Mouse (Mus musculus) stomach, embryonic 16.5 days (tissue): ENCODE measurements around the gene Ddx41. TPM values are rescaled to one million over a fixed set of nuclear protein-coding genes. Genes with fewer than 3 reads are reported as not detected.
A peak's percentile ranks its signal among the peaks of the same experiment; 100 is the strongest.

Experiments
- ATAC-seq: fragments of 200-750 bp; cut with Nextera tagmentation; 2 replicates; pipeline ENCODE4 v1.8.0; 2017; ENCODE audit warnings: moderate number of reproducible peaks, moderate TSS enrichment; ENCODE audit not compliant: insufficient read depth, low FRiP score
- H3K27ac ChIP-seq: fragments of 300-500 bp; sonication (generic); 2 replicates; pipeline ENCODE4 v1.5.1; 2014; ENCODE audit warnings: low read length
- H3K27me3 ChIP-seq: fragments of 300-500 bp; sonication (generic); 2 replicates; pipeline ENCODE4 v1.6.1; 2014; ENCODE audit warnings: low read length, control low read depth, mixed read lengths; ENCODE audit not compliant: control insufficient read depth, insufficient read depth
- H3K36me3 ChIP-seq: fragments of 300-500 bp; sonication (generic); 2 replicates; pipeline ENCODE4 v1.6.1; 2014; ENCODE audit warnings: low read length; ENCODE audit not compliant: control insufficient read depth, insufficient read depth
- H3K4me1 ChIP-seq: fragments of 300-500 bp; sonication (generic); 2 replicates; pipeline ENCODE4 v1.6.1; 2014; ENCODE audit warnings: low read length, control low read depth, mixed read lengths; ENCODE audit not compliant: control insufficient read depth, insufficient read depth
- H3K4me2 ChIP-seq: fragments of 300-500 bp; sonication (generic); 2 replicates; pipeline ENCODE4 v1.6.1; 2014; ENCODE audit warnings: low read depth, low read length, mixed read lengths
- H3K4me3 ChIP-seq: fragments of 300-500 bp; sonication (generic); replicated peaks from 2 replicates; pipeline ENCODE4 v1.5.1; 2014; ENCODE audit warnings: mild to moderate bottlenecking, low read length
- H3K9ac ChIP-seq: fragments of 300-500 bp; sonication (generic); 2 replicates; pipeline ENCODE4 v1.6.1; 2014; ENCODE audit warnings: low read length
- H3K9me3 ChIP-seq: fragments of 300-500 bp; sonication (generic); replicated peaks from 2 replicates; pipeline ENCODE4 v1.6.1; 2016; ENCODE audit warnings: low read length, control low read depth; ENCODE audit not compliant: control insufficient read depth
- WGBS: fragments of 180-500 bp; shearing (Covaris S2); extraction: QIAGEN DNeasy Blood & Tissue Kit; methylation state at CpG from one replicate; pipeline ENCODE4 v1.1.7; 2014; 5-methylcytosine and 5-hydroxymethylcytosine counted together
- polyA plus RNA-seq: library from polyadenylated mRNA; unstranded; fragments of >200 nt; fragmentation: Nextera tagmentation; extraction: Ambion mirVana; gene quantifications from 2 replicates; pipeline ENCODE4 v1.2.1, GENCODE M21; 2015

Ddx41 gene
- polyA plus RNA-seq, 1 experiment from 2014 or later = 52.5 TPM

DNA sequence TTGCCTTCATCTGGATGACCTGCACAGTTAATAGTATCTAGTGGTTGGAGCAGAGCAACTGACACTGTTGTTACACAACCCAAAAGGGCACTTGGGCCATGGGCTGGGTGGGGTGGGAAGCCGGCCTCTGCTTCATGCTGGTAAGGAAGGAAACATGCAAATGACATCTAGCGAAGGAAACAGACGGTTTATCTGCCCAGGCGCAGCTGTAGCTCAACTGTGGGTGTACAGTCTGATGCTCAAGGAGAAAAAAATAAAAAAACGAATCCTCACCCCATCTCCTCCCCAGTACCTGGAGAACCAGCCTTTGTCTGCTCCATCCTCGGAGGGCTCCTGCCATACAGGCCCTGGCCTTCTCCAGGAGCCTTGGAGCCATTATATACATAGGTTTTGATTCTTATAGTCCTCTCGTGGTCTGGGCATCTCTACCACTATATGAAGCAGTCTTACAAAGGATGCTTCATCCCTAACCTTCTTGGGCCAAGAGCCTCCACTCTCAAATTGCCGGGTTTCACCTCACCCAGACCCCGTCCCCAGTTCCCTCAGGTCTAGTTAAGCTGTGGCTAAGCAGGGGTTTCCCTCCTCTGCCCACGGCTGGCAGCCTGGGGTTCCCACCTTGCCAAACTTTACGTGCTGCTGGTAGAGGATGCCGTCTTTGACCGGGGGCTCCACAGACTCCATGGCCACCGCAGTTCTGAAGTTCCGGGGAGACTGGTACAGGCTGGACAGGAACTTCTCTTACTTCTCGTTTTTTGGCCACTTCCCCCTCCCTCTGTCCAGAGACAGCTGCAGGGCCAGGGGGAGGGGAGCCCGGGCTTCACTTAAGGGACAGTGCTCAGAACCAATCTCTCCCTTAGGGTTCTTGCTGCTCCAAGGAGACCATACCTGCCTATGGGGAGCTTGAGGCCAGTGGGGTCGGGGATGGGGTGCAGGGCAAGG is 8.4 kb downstream of the Ddx41 start:
- Histone ChIP-seq H3K27ac (no peak overlapping the region), H3K9ac (no peak overlapping the region), H3K4me1 (no peaks in the 10 kb centered on the region), H3K4me3 (peak overlapping the region; percentile 7; the same call in 1 of the 2 replicates), H3K27me3 (no peaks in the 10 kb centered on the region), H3K36me3 (peaks cover 23% of the 10 kb centered on the region), H3K4me2 (no peak overlapping the region), H3K9me3 (no peaks in the 10 kb centered on the region)
- no peak for ATAC-seq
- 74% methylated on average over 18 of the region's 18 CpGs for WGBS

DNA sequence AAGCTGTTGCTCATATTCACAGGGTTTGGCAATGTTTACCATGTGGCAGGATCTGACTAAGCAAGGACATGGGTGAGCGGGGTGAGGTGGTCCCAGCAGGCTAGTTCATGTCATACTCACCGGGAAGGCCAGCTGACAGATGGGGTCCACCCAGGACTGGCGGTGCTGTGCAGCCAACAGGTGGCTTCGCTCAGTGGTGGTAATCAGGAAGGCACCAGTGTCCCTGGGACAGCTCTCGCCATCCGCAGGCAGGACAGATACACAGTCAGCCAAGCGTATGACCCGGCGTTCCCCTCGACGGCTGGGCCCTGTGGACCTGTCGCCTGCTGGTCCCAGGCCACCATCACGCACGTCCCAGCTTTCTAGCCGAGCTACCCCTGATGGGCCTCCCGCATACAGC is 9.2 kb downstream of the Ddx41 start:
- no peak for ATAC-seq
- no peak overlapping the region for H3K9ac ChIP-seq
- no peak overlapping the region for H3K4me3 ChIP-seq
- no peaks in the 10 kb centered on the region for H3K27me3 ChIP-seq
- no peak overlapping the region for H3K27ac ChIP-seq
- H3K36me3 ChIP-seq = peaks cover 21% of the 10 kb centered on the region
- no peaks in the 10 kb centered on the region for H3K9me3 ChIP-seq
- no peaks in the 10 kb centered on the region for H3K4me1 ChIP-seq
- 78% methylated on average over 16 of the region's 16 CpGs for whole genome bisulfite sequencing
- no peak overlapping the region for H3K4me2 ChIP-seq

GRCm38 (mm10) chr13:55525733-55526553 is 10.5 kb downstream of the Ddx41 start:
- Histone ChIP-seq H3K4me3 (no peak overlapping the region), H3K27me3 (no peaks in the 10 kb centered on the region), H3K9me3 (no peaks in the 10 kb centered on the region), H3K4me1 (no peaks in the 10 kb centered on the region), H3K9ac (no peak overlapping the region), H3K36me3 (peaks cover 12% of the 10 kb centered on the region), H3K4me2 (no peak overlapping the region), H3K27ac (no peak overlapping the region)
- 73% methylated on average over 16 of the region's 16 CpGs for WGBS
- no peak for ATAC-seq

- no peak for ATAC-seq
- Histone ChIP-seq H3K27me3 (no peaks in the 10 kb centered on the region), H3K4me3 (no peak overlapping the region), H3K36me3 (no peaks in the 10 kb centered on the region), H3K27ac (no peak overlapping the region), H3K4me1 (no peaks in the 10 kb centered on the region), H3K4me2 (no peak overlapping the region), H3K9me3 (no peaks in the 10 kb centered on the region), H3K9ac (no peak overlapping the region)
- 91% methylated on average over 23 of the region's 23 CpGs for WGBS
Observed at GRCm38 (mm10) chr13:55523951-55524600, 12.4 kb downstream of the Ddx41 start.

DNA sequence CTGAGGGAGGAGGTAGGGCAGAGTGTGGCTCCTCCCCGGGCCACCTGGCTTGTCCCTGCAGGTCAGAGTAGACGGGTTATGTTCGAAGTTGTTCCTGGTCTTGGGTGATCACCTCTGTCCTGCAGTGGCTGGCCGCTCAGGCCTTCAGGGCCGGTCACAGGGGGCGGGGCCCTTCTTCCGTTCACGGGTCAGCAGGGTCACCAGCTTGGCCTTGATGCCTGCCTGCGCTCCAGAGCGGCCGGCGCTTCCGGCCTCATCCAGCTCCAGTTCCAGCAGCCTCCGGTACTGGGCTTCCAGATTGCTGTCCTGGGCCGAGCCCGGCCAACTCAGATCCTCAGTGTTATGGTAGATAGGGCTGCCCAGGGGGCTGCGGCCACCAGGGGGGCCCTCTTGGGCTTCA is 13.2 kb downstream of the Ddx41 start:
- Histone ChIP-seq H3K36me3 (no peaks in the 10 kb centered on the region), H3K4me2 (no peak overlapping the region), H3K4me1 (no peaks in the 10 kb centered on the region), H3K4me3 (no peak overlapping the region), H3K9me3 (no peaks in the 10 kb centered on the region), H3K27me3 (no peaks in the 10 kb centered on the region), H3K9ac (no peak overlapping the region), H3K27ac (no peak overlapping the region)
- 57% methylated on average over 17 of the region's 17 CpGs for WGBS
- ATAC-seq = 0 out of 2 replicates have a peak, but pooled peaks have one; percentile 8

DNA sequence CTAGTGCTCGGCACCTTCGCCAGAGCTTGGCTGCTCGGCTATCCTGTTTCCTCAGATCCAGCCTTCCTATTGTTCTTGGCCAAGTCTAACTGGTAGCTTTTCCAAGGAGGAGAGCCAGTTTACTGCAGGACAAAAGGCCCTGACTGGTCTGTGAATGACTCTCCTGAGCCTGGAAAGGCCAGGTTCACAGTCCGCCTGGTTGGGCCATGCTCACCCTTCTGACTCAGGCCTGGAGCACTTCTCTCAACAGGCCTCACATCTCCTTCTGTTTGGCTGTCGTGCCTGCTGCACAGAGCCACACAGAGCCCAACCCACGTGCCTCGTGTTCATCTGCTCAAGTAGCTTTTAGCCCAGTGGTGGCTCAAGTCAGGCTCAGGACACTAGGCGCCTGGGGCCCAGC is 13.7 kb downstream of the Ddx41 start:
- 63% methylated on average over 8 of the region's 8 CpGs for WGBS
- Histone ChIP-seq H3K9ac (no peak overlapping the region), H3K36me3 (no peaks in the 10 kb centered on the region), H3K4me1 (no peaks in the 10 kb centered on the region), H3K9me3 (no peaks in the 10 kb centered on the region), H3K4me2 (no peak overlapping the region), H3K27ac (no peak overlapping the region), H3K27me3 (no peaks in the 10 kb centered on the region), H3K4me3 (no peak overlapping the region)
- no peak for ATAC-seq

DNA sequence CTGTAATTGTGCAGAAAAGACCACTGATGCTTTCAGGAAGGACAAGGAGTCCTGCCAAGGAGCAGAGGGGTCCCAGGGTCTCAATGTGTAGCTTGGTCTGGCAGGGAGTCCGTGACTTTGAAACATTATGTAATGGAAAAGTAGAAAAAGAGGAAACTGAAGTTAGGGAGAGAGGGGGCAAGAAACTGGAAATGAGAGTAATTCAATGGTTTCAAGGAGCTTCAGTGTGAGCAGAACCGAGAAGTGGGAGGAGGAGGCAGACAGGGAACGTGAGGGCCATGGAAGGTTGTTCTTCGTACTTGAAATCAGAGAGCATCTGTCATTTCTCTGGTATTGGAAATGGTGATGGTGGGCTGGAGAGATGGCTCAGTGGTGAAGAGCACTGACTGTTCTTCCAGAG is 16.9 kb downstream of the Ddx41 start:
- H3K4me2 ChIP-seq = no peak overlapping the region
- H3K36me3 ChIP-seq = no peaks in the 10 kb centered on the region
- no peak overlapping the region for H3K4me3 ChIP-seq
- ATAC-seq = no peak
- no peaks in the 10 kb centered on the region for H3K9me3 ChIP-seq
- WGBS = 66% methylated on average over 4 of the region's 4 CpGs
- no peaks in the 10 kb centered on the region for H3K4me1 ChIP-seq
- H3K27ac ChIP-seq = no peak overlapping the region
- no peak overlapping the region for H3K9ac ChIP-seq
- no peaks in the 10 kb centered on the region for H3K27me3 ChIP-seq

DNA sequence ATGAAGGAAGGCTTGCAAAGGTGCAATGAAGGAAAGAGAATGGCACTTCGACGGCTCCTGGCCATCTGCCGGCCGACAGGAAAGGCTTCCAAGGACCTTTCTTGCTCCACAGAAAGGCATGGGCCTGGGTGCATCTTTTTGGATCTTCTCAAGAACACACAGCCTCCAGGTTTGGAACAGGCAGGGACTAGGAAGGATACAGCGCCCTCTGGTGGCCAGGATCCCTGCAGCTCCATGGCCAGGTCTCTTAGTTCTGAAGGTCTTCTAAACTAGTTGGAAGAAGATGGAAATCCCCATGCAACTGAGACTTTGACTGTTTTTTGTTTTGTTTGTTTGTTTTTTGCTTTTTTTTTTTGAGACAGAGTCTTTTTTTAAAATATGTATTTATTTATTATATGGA is 19.5 kb downstream of the Ddx41 start:
- Histone ChIP-seq H3K36me3 (no peaks in the 10 kb centered on the region), H3K27ac (no peak overlapping the region), H3K27me3 (no peaks in the 10 kb centered on the region), H3K9me3 (no peaks in the 10 kb centered on the region), H3K9ac (no peak overlapping the region), H3K4me1 (peaks cover 4% of the 10 kb centered on the region), H3K4me3 (no peak overlapping the region), H3K4me2 (no peak overlapping the region)
- no peak for ATAC-seq
- 13% methylated on average over 5 of the region's 5 CpGs for WGBS
